Mouse (Mus musculus): Measurements from ENCODE around the gene Casz1. TPM values are rescaled to one million over a fixed set of nuclear protein-coding genes. Genes with fewer than 3 reads are reported as not detected.

The Casz1 gene
- total RNA-seq, 2 experiments from 2014 or later = 1.1 to 2.5 TPM

- peak; percentile 64 for ATAC-seq (replicated peaks; ENCODE audit: low FRiP score, poor library complexity, severe bottlenecking)
Observed at GRCm38 (mm10) chr4:148797475-148798324, 6.5 kb upstream of the Casz1 start.

GRCm38 (mm10) chr4:148803031-148803430 is 1.2 kb upstream of the Casz1 start:
- no peak for ATAC-seq (replicated peaks; ENCODE audit: low FRiP score, poor library complexity, severe bottlenecking)

DNA sequence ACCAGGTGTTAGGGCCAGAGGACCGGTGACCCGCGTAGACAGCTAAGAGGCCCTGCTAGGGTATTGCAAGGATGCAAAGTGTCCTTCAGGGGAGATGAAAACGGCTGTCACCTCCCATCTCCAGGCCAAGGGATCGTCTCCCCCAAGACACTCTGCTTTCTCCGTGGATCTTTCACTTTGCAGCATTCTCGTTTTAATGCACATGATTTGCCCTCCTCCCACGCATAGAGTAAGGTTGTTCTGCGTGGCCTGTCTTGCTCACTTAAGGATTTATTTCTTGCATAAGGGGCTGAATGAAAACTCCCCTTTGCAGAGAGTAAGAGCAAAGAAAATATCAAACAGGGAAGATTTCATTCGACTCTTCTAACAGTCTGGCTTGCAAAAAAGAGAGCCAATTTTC is 593 bp upstream of the Casz1 start:
- no peak for ATAC-seq (replicated peaks; ENCODE audit: low FRiP score, poor library complexity, severe bottlenecking)

DNA sequence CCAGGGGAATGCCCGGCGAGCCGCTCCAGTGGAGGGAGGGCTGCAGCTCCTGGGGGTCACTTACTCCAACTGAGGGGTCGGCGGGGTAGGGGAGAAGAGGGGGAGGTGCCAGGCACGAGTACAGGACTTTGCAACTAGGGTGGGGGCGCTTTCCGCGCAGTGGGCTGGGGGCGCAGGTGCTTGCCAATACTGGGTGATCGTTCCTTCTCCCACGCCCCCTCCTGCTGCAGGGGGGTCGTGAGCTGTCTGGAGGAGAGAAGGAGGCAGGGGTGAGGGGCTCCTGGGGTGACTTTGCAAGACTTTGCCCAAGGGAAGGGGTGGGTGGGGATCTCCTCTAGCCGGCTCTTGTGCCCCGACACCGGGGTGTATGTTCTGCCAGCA is 541 bp downstream of the Casz1 start:
- ATAC-seq (replicated peaks; ENCODE audit: low FRiP score, poor library complexity, severe bottlenecking) = no peak

- no peak for ATAC-seq (replicated peaks; ENCODE audit: low FRiP score, poor library complexity, severe bottlenecking)
Observed at GRCm38 (mm10) chr4:148805161-148805810, 1.1 kb downstream of the Casz1 start.

GRCm38 (mm10) chr4:148805811-148806747 is 1.9 kb downstream of the Casz1 start:
- ATAC-seq (replicated peaks; ENCODE audit: low FRiP score, poor library complexity, severe bottlenecking) = no peak

- no peak for ATAC-seq (replicated peaks; ENCODE audit: low FRiP score, poor library complexity, severe bottlenecking)
Observed at GRCm38 (mm10) chr4:148806836-148807235, 2.6 kb downstream of the Casz1 start.

GRCm38 (mm10) chr4:148807397-148807796 is 3.2 kb downstream of the Casz1 start:
- ATAC-seq (replicated peaks; ENCODE audit: low FRiP score, poor library complexity, severe bottlenecking) = no peak

DNA sequence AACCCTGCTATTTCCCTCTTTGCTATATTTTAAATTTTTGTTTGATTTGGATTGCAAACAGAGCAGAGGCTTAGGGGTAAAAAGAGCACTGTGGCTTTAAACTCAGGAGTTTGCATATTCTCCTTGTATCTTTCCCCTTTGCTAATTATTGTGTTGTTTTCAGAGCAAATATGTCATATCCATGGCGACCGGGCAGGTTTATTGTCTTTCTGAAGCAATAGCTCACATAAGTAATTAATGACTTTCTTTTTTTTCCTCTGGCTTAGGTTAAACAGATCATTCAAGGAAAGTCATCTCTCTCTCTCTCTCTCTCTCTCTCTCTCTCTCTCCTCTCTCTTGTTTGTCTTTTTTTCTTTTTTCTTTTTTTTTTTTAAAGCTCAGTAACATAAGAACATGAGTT is 4.6 kb downstream of the Casz1 start:
- ATAC-seq (replicated peaks; ENCODE audit: low FRiP score, poor library complexity, severe bottlenecking) = no peak

- no peak for ATAC-seq (replicated peaks; ENCODE audit: low FRiP score, poor library complexity, severe bottlenecking)
Observed at GRCm38 (mm10) chr4:148810706-148811105, 6.5 kb downstream of the Casz1 start.

DNA sequence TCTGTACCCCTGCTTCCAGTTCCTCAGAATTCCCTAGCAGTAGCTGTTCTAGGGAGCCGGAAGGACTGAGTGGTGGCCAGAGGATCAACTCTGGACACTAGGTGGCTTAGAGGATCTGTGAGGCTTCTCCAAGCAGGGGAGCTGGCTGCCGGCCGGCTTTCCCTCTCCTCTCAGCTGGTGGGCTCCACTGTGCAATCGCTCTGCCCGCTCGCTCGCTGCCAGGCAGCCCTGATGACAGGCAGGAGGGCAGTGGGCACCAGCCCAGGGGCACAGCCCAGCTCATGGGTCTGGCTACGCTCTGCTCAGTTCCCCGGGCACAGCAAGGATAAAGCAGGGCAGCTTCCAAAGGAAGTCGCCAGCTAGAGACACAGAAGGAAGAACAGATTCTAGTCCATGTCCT is 7.7 kb downstream of the Casz1 start:
- ATAC-seq (replicated peaks; ENCODE audit: low FRiP score, poor library complexity, severe bottlenecking) = no peak

DNA sequence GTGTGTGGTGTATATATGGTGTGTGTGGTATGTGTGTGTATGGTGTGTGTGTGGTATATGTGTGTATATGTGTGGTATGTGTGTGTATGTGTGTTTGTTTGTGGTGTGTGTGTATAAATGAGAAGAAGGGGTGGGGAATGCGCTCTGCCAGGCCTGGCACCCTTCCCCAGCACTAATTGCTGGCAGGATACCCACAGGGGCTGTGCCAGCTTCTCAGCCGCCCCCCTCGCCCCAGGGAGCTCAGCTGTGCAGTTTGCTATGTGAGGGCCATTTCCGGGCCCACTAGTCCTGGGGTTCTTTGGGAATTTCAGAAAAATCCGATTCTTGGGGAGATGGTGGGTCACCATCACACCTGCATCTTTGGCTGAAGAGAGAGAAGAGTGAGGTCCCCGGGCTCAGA is 9.0 kb downstream of the Casz1 start:
- no peak for ATAC-seq (replicated peaks; ENCODE audit: low FRiP score, poor library complexity, severe bottlenecking)

DNA sequence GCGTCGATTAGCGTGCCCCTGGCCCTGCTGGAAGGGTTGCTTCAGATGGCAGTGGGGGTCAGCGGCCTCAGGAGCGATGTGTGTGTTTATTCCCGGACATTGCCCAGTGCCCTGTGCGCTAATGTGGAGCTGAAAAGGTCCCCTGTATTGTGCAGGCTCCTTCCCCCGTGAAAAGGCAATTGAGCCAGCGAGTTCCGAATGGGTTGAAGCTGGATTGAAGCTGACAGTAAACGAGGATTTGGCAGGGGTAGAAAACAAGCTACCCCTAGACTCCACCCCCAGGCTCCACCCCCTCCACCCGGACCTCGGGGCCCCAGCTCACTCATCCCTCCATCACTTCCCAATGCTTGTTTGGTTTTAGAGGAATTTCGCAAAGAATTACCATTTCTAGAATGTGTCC is 12.3 kb downstream of the Casz1 start:
- no peak for ATAC-seq (replicated peaks; ENCODE audit: low FRiP score, poor library complexity, severe bottlenecking)

GRCm38 (mm10) chr4:148818161-148818560 is 13.9 kb downstream of the Casz1 start:
- no peak for ATAC-seq (replicated peaks; ENCODE audit: low FRiP score, poor library complexity, severe bottlenecking)

- no peak for ATAC-seq (replicated peaks; ENCODE audit: low FRiP score, poor library complexity, severe bottlenecking)
Observed at GRCm38 (mm10) chr4:148820171-148820570, 15.9 kb downstream of the Casz1 start.

DNA sequence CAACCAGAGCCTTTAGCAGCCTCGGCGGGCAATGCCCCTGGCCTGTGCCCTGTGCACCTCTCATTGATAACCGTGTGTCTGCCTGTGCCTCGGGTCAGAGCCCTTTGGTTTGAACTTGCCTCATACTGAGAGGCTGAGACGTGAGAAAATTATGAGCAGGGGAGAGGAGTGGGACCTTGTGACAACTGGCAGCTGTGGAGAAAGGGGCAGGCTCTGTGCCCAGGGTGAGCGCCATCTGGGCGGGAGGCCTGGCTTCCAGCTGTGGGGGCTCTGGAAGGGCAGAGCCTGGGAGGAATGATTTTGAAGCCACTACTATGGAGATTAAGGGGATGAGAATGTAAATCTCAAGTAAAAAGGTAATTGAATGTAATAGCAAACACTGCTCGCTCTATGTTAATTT is 19.1 kb downstream of the Casz1 start:
- no peak for ATAC-seq (replicated peaks; ENCODE audit: low FRiP score, poor library complexity, severe bottlenecking)

GRCm38 (mm10) chr4:148830350-148830749 is 26.1 kb downstream of the Casz1 start:
- ATAC-seq (replicated peaks; ENCODE audit: low FRiP score, poor library complexity, severe bottlenecking) = no peak

- no peak for ATAC-seq (replicated peaks; ENCODE audit: low FRiP score, poor library complexity, severe bottlenecking)
Observed at GRCm38 (mm10) chr4:148833245-148833990, 29.2 kb downstream of the Casz1 start.

DNA sequence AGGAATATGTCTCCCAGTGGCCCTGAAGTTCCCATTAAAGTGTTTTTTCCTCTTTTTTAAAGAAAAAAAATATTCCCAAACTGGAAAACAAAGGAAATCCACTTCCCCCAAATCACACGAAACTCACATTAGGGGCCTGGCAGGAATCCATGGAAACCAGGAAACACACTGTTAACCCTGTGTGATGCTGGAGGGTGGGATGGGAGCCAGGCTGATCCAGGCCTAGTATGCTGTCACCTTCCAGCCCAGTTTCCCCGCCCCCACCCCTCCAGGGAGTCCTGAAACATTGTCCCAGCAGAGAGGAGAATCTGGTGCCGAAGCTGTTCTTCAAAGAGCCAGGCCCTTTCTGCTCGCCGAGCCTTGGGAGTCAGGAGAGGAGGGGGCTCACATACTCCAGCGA is 32.2 kb downstream of the Casz1 start:
- ATAC-seq (replicated peaks; ENCODE audit: low FRiP score, poor library complexity, severe bottlenecking) = no peak

- no peak for ATAC-seq (replicated peaks; ENCODE audit: low FRiP score, poor library complexity, severe bottlenecking)
Observed at GRCm38 (mm10) chr4:148837046-148837445, 32.8 kb downstream of the Casz1 start.

Measured in erythroid progenitor cell, adult 5-6 weeks (primary cell).